Mouse (Mus musculus): ENCODE results near the gene Rasgef1b. TPM values are rescaled to one million over a fixed set of nuclear protein-coding genes. Genes with fewer than 3 reads are reported as not detected.
A peak's percentile ranks its signal among the peaks of the same experiment; 100 is the strongest.

Rasgef1b gene
- polyA plus RNA-seq, 1 experiment from 2014 or later, result 31.1 TPM

- 86% methylated on average over 9 of the region's 9 CpGs for WGBS
- no peak overlapping the region for H3K27ac ChIP-seq (ENCODE audit: low read length)
Measured at GRCm38 (mm10) chr5:99477420-99477815, 251.4 kb downstream of the Rasgef1b start.

GRCm38 (mm10) chr5:99476640-99477419, 252.0 kb downstream of the Rasgef1b start:
- H3K27ac ChIP-seq (ENCODE audit: low read length), result no peak overlapping the region
- H3K4me2 ChIP-seq (ENCODE audit: low read depth, low read length), result no peak overlapping the region
- H3K9ac ChIP-seq (ENCODE audit: low read length), result no peak overlapping the region
- H3K36me3 ChIP-seq (ENCODE audit: control insufficient read depth, insufficient read depth), result no peaks in the 10 kb centered on the region
- no peak for ATAC-seq (replicated peaks; ENCODE audit: extremely low read depth, insufficient read depth, low FRiP score)
- no peaks in the 10 kb centered on the region for H3K27me3 ChIP-seq (ENCODE audit: control insufficient read depth, insufficient read depth, low read length)
- WGBS, result 48% methylated on average over 6 of the region's 6 CpGs
- no peaks in the 10 kb centered on the region for H3K9me3 ChIP-seq (replicated peaks; ENCODE audit: control insufficient read depth, low read length)
- peaks cover 24% of the 10 kb centered on the region for H3K4me1 ChIP-seq (ENCODE audit: control insufficient read depth, insufficient read depth, low read length)
- no peak overlapping the region for H3K4me3 ChIP-seq (ENCODE audit: low read length)

More at GRCm38 (mm10) chr5:99477420-99477815, 251.4 kb downstream of the Rasgef1b start:
- Histone ChIP-seq H3K27me3 (ENCODE audit: control insufficient read depth, insufficient read depth, low read length) (no peaks in the 10 kb centered on the region), H3K4me1 (ENCODE audit: control insufficient read depth, insufficient read depth, low read length) (peaks cover 27% of the 10 kb centered on the region), H3K4me3 (ENCODE audit: low read length) (no peak overlapping the region), H3K4me2 (ENCODE audit: low read depth, low read length) (no peak overlapping the region), H3K9ac (ENCODE audit: low read length) (no peak overlapping the region), H3K36me3 (ENCODE audit: control insufficient read depth, insufficient read depth) (no peaks in the 10 kb centered on the region), H3K9me3 (replicated peaks; ENCODE audit: control insufficient read depth, low read length) (no peaks in the 10 kb centered on the region)
- ATAC-seq (replicated peaks; ENCODE audit: extremely low read depth, insufficient read depth, low FRiP score), result no peak

- H3K4me1 ChIP-seq (ENCODE audit: control insufficient read depth, insufficient read depth, low read length), result peaks cover 19% of the 10 kb centered on the region
- no peak overlapping the region for H3K9ac ChIP-seq (ENCODE audit: low read length)
- 84% methylated on average over 5 of the region's 5 CpGs for WGBS
- no peak overlapping the region for H3K4me3 ChIP-seq (ENCODE audit: low read length)
- H3K27ac ChIP-seq (ENCODE audit: low read length), result no peak overlapping the region; the same call in 1 of the 2 replicates
- H3K36me3 ChIP-seq (ENCODE audit: control insufficient read depth, insufficient read depth), result no peaks in the 10 kb centered on the region
- no peaks in the 10 kb centered on the region for H3K9me3 ChIP-seq (replicated peaks; ENCODE audit: control insufficient read depth, low read length)
- H3K4me2 ChIP-seq (ENCODE audit: low read depth, low read length), result no peak overlapping the region
- ATAC-seq (replicated peaks; ENCODE audit: extremely low read depth, insufficient read depth, low FRiP score), result no peak
- no peaks in the 10 kb centered on the region for H3K27me3 ChIP-seq (ENCODE audit: control insufficient read depth, insufficient read depth, low read length)
Measured at GRCm38 (mm10) chr5:99472607-99473335, 256.1 kb downstream of the Rasgef1b start.

- no peaks in the 10 kb centered on the region for H3K27me3 ChIP-seq (ENCODE audit: control insufficient read depth, insufficient read depth, low read length)
- H3K4me1 ChIP-seq (ENCODE audit: control insufficient read depth, insufficient read depth, low read length), result peaks cover 16% of the 10 kb centered on the region
- H3K4me3 ChIP-seq (ENCODE audit: low read length), result no peak overlapping the region
- H3K9ac ChIP-seq (ENCODE audit: low read length), result no peak overlapping the region
- no peak overlapping the region for H3K4me2 ChIP-seq (ENCODE audit: low read depth, low read length)
- ATAC-seq (replicated peaks; ENCODE audit: extremely low read depth, insufficient read depth, low FRiP score), result no peak
- H3K36me3 ChIP-seq (ENCODE audit: control insufficient read depth, insufficient read depth), result no peaks in the 10 kb centered on the region
- no peaks in the 10 kb centered on the region for H3K9me3 ChIP-seq (replicated peaks; ENCODE audit: control insufficient read depth, low read length)
- no peak overlapping the region for H3K27ac ChIP-seq (ENCODE audit: low read length)
- WGBS, result 40% methylated on average over 4 of the region's 4 CpGs
Measured at GRCm38 (mm10) chr5:99471790-99472189, 257.1 kb downstream of the Rasgef1b start.

- no peak for ATAC-seq (replicated peaks; ENCODE audit: extremely low read depth, insufficient read depth, low FRiP score)
- Histone ChIP-seq H3K27me3 (ENCODE audit: control insufficient read depth, insufficient read depth, low read length) (no peaks in the 10 kb centered on the region), H3K36me3 (ENCODE audit: control insufficient read depth, insufficient read depth) (no peaks in the 10 kb centered on the region), H3K4me1 (ENCODE audit: control insufficient read depth, insufficient read depth, low read length) (peaks cover 14% of the 10 kb centered on the region), H3K4me2 (ENCODE audit: low read depth, low read length) (no peak overlapping the region), H3K9me3 (replicated peaks; ENCODE audit: control insufficient read depth, low read length) (no peaks in the 10 kb centered on the region), H3K9ac (ENCODE audit: low read length) (no peak overlapping the region), H3K4me3 (ENCODE audit: low read length) (no peak overlapping the region), H3K27ac (ENCODE audit: low read length) (no peak overlapping the region)
Measured at GRCm38 (mm10) chr5:99470613-99471012, 258.3 kb downstream of the Rasgef1b start.

GRCm38 (mm10) chr5:99459007-99459406, 269.9 kb downstream of the Rasgef1b start:
- 56% methylated on average over 6 of the region's 6 CpGs for WGBS
- Histone ChIP-seq H3K27ac (ENCODE audit: low read length) (no peak overlapping the region), H3K36me3 (ENCODE audit: control insufficient read depth, insufficient read depth) (no peaks in the 10 kb centered on the region), H3K4me2 (ENCODE audit: low read depth, low read length) (no peak overlapping the region), H3K4me3 (ENCODE audit: low read length) (no peak overlapping the region), H3K27me3 (ENCODE audit: control insufficient read depth, insufficient read depth, low read length) (no peaks in the 10 kb centered on the region), H3K4me1 (ENCODE audit: control insufficient read depth, insufficient read depth, low read length) (0 out of 2 replicates have a peak, but pooled peaks cover 2% of the 10 kb centered on the region), H3K9ac (ENCODE audit: low read length) (no peak overlapping the region), H3K9me3 (replicated peaks; ENCODE audit: control insufficient read depth, low read length) (0 out of 2 replicates have a peak, but pooled peaks cover 4% of the 10 kb centered on the region)
- no peak for ATAC-seq (replicated peaks; ENCODE audit: extremely low read depth, insufficient read depth, low FRiP score)

- H3K4me1 ChIP-seq (ENCODE audit: control insufficient read depth, insufficient read depth, low read length), result peaks cover 4% of the 10 kb centered on the region; the same call in 1 of the 2 replicates
- no peak overlapping the region for H3K4me3 ChIP-seq (ENCODE audit: low read length)
- 0 out of 2 replicates have a peak, but pooled peaks cover 4% of the 10 kb centered on the region for H3K9me3 ChIP-seq (replicated peaks; ENCODE audit: control insufficient read depth, low read length)
- no peaks in the 10 kb centered on the region for H3K27me3 ChIP-seq (ENCODE audit: control insufficient read depth, insufficient read depth, low read length)
- H3K4me2 ChIP-seq (ENCODE audit: low read depth, low read length), result no peak overlapping the region
- ATAC-seq (replicated peaks; ENCODE audit: extremely low read depth, insufficient read depth, low FRiP score), result no peak
- H3K27ac ChIP-seq (ENCODE audit: low read length), result no peak overlapping the region
- WGBS, result 83% methylated on average over 3 of the region's 3 CpGs
- H3K9ac ChIP-seq (ENCODE audit: low read length), result no peak overlapping the region
- H3K36me3 ChIP-seq (ENCODE audit: control insufficient read depth, insufficient read depth), result no peaks in the 10 kb centered on the region
Measured at GRCm38 (mm10) chr5:99457291-99457690, 271.6 kb downstream of the Rasgef1b start.

GRCm38 (mm10) chr5:99451939-99452338, 276.9 kb downstream of the Rasgef1b start:
- WGBS, result 15% methylated on average over 2 of the region's 2 CpGs
- Histone ChIP-seq H3K27ac (ENCODE audit: low read length) (no peak overlapping the region), H3K4me3 (ENCODE audit: low read length) (no peak overlapping the region), H3K9me3 (replicated peaks; ENCODE audit: control insufficient read depth, low read length) (0 out of 2 replicates have a peak, but pooled peaks cover 4% of the 10 kb centered on the region), H3K27me3 (ENCODE audit: control insufficient read depth, insufficient read depth, low read length) (no peaks in the 10 kb centered on the region), H3K4me1 (ENCODE audit: control insufficient read depth, insufficient read depth, low read length) (peaks cover 7% of the 10 kb centered on the region; the same call in 1 of the 2 replicates), H3K9ac (ENCODE audit: low read length) (no peak overlapping the region), H3K36me3 (ENCODE audit: control insufficient read depth, insufficient read depth) (no peaks in the 10 kb centered on the region), H3K4me2 (ENCODE audit: low read depth, low read length) (no peak overlapping the region)
- ATAC-seq (replicated peaks; ENCODE audit: extremely low read depth, insufficient read depth, low FRiP score), result peak; percentile 37; the same call in 1 of the 2 replicates

GRCm38 (mm10) chr5:99451416-99451815, 277.4 kb downstream of the Rasgef1b start:
- no peaks in the 10 kb centered on the region for H3K27me3 ChIP-seq (ENCODE audit: control insufficient read depth, insufficient read depth, low read length)
- H3K9ac ChIP-seq (ENCODE audit: low read length), result no peak overlapping the region
- no peak overlapping the region for H3K27ac ChIP-seq (ENCODE audit: low read length)
- H3K4me1 ChIP-seq (ENCODE audit: control insufficient read depth, insufficient read depth, low read length), result peaks cover 7% of the 10 kb centered on the region; the same call in 1 of the 2 replicates
- no peak overlapping the region for H3K4me3 ChIP-seq (ENCODE audit: low read length)
- no peak overlapping the region for H3K4me2 ChIP-seq (ENCODE audit: low read depth, low read length)
- 55% methylated on average over 5 of the region's 5 CpGs for WGBS
- no peak for ATAC-seq (replicated peaks; ENCODE audit: extremely low read depth, insufficient read depth, low FRiP score)
- H3K36me3 ChIP-seq (ENCODE audit: control insufficient read depth, insufficient read depth), result no peaks in the 10 kb centered on the region
- 0 out of 2 replicates have a peak, but pooled peaks cover 4% of the 10 kb centered on the region for H3K9me3 ChIP-seq (replicated peaks; ENCODE audit: control insufficient read depth, low read length)

Data from heart, embryonic 16.5 days (tissue).